Mouse (Mus musculus) limb, embryonic 10.5 days (tissue): ENCODE results near the gene Atp11a. TPM values are rescaled to one million over a fixed set of nuclear protein-coding genes. Genes with fewer than 3 reads are reported as not detected.
A peak's percentile ranks its signal among the peaks of the same experiment; 100 is the strongest.

ENCODE experiments used
- DNase-seq: peaks from one replicate; pipeline ENCODE4 v3.0.0-alpha.2; 2017; ENCODE audit warnings: low spot score
- H3K27ac ChIP-seq: fragments of 300-500 bp; sonication (generic); 2 replicates; pipeline ENCODE4 v1.5.1; 2016; ENCODE audit warnings: mild to moderate bottlenecking
- H3K27me3 ChIP-seq: fragments of 300-500 bp; sonication (generic); 2 replicates; pipeline ENCODE4 v1.6.1; 2016; ENCODE audit warnings: low read depth, mild to moderate bottlenecking; ENCODE audit not compliant: poor library complexity, severe bottlenecking
- H3K36me3 ChIP-seq: fragments of 300-500 bp; sonication (generic); 2 replicates; pipeline ENCODE4 v1.6.1; 2016; ENCODE audit warnings: mild to moderate bottlenecking, moderate library complexity
- H3K4me1 ChIP-seq: fragments of 300-500 bp; sonication (generic); 2 replicates; pipeline ENCODE4 v1.6.1; 2016
- H3K4me3 ChIP-seq: fragments of 300-500 bp; sonication (generic); 2 replicates; pipeline ENCODE4 v1.5.1; 2016; ENCODE audit warnings: mild to moderate bottlenecking, moderate library complexity
- H3K9me3 ChIP-seq: fragments of 300-500 bp; sonication (generic); replicated peaks from 2 replicates; pipeline ENCODE4 v1.6.1; 2016; ENCODE audit warnings: mild to moderate bottlenecking
- WGBS: fragments of 180-500 bp; shearing (Covaris S2); methylation state at CpG from one replicate; pipeline ENCODE4 v1.1.7; 2016; 5-methylcytosine and 5-hydroxymethylcytosine counted together
- polyA plus RNA-seq: library from polyadenylated mRNA; unstranded; fragments of >200 nt; fragmentation: Nextera tagmentation; extraction: Ambion mirVana; gene quantifications from 2 replicates; pipeline ENCODE4 v1.2.1, GENCODE M21; 2016

The Atp11a gene
- polyA plus RNA-seq, 1 experiment from 2014 or later, result 10.8 TPM

GRCm38 (mm10) chr8:12755312-12755711, 1.5 kb upstream of the Atp11a start:
- WGBS, result 68% methylated on average over 2 of the region's 2 CpGs
- Histone ChIP-seq H3K27me3 (peaks cover 25% of the 10 kb centered on the region), H3K4me3 (no peak overlapping the region), H3K9me3 (no peaks in the 10 kb centered on the region), H3K4me1 (peaks cover 26% of the 10 kb centered on the region), H3K36me3 (no peaks in the 10 kb centered on the region), H3K27ac (no peak overlapping the region)
- no peak for DNase-seq

- Histone ChIP-seq H3K4me1 (peaks cover 31% of the 10 kb centered on the region), H3K36me3 (no peaks in the 10 kb centered on the region), H3K27me3 (peaks cover 25% of the 10 kb centered on the region), H3K27ac (no peak overlapping the region), H3K4me3 (no peak overlapping the region), H3K9me3 (no peaks in the 10 kb centered on the region)
- DNase-seq, result no peak
- WGBS, result 77% methylated on average over 5 of the region's 5 CpGs
Measured at GRCm38 (mm10) chr8:12755826-12756225, 988 bp upstream of the Atp11a start.

GRCm38 (mm10) chr8:12757231-12757940, 572 bp downstream of the Atp11a start:
- no peaks in the 10 kb centered on the region for H3K9me3 ChIP-seq
- H3K4me1 ChIP-seq, result peaks cover 37% of the 10 kb centered on the region
- H3K36me3 ChIP-seq, result no peaks in the 10 kb centered on the region
- peak; percentile 63 for DNase-seq
- H3K4me3 ChIP-seq, result peak overlapping the region; percentile 77
- WGBS, result 3% methylated on average over 61 of the region's 61 CpGs
- peak overlapping the region; percentile 86 for H3K27ac ChIP-seq
- H3K27me3 ChIP-seq, result peaks cover 25% of the 10 kb centered on the region

- WGBS, result 89% methylated on average over 3 of the region's 3 CpGs
- H3K4me1 ChIP-seq, result peaks cover 33% of the 10 kb centered on the region
- no peak overlapping the region for H3K27ac ChIP-seq
- no peak for DNase-seq
- no peaks in the 10 kb centered on the region for H3K36me3 ChIP-seq
- no peak overlapping the region for H3K4me3 ChIP-seq
- H3K9me3 ChIP-seq, result no peaks in the 10 kb centered on the region
- H3K27me3 ChIP-seq, result peaks cover 19% of the 10 kb centered on the region
Measured at GRCm38 (mm10) chr8:12759963-12760362, 3.1 kb downstream of the Atp11a start.

GRCm38 (mm10) chr8:12761873-12762272, 5.1 kb downstream of the Atp11a start:
- H3K9me3 ChIP-seq, result no peaks in the 10 kb centered on the region
- 90% methylated on average over 3 of the region's 3 CpGs for WGBS
- DNase-seq, result no peak

GRCm38 (mm10) chr8:12763565-12764108, 6.8 kb downstream of the Atp11a start:
- H3K4me1 ChIP-seq, result peaks cover 18% of the 10 kb centered on the region
- 91% methylated on average over 4 of the region's 4 CpGs for WGBS

More at GRCm38 (mm10) chr8:12761873-12762272, 5.1 kb downstream of the Atp11a start:
- Histone ChIP-seq H3K27me3 (peaks cover 19% of the 10 kb centered on the region), H3K4me1 (peaks cover 27% of the 10 kb centered on the region), H3K36me3 (no peaks in the 10 kb centered on the region), H3K4me3 (no peak overlapping the region), H3K27ac (no peak overlapping the region)

GRCm38 (mm10) chr8:12764971-12765370, 8.2 kb downstream of the Atp11a start:
- H3K9me3 ChIP-seq, result no peaks in the 10 kb centered on the region
- DNase-seq, result no peak
- H3K4me1 ChIP-seq, result peaks cover 11% of the 10 kb centered on the region; the same call in 1 of the 2 replicates
- no peak overlapping the region for H3K4me3 ChIP-seq
- no peak overlapping the region for H3K27ac ChIP-seq
- no peaks in the 10 kb centered on the region for H3K36me3 ChIP-seq
- 88% methylated on average over 4 of the region's 4 CpGs for WGBS
- H3K27me3 ChIP-seq, result no peaks in the 10 kb centered on the region

More at GRCm38 (mm10) chr8:12763565-12764108, 6.8 kb downstream of the Atp11a start:
- DNase-seq, result no peak
- Histone ChIP-seq H3K27ac (no peak overlapping the region), H3K36me3 (no peaks in the 10 kb centered on the region), H3K27me3 (peaks cover 9% of the 10 kb centered on the region), H3K4me3 (no peak overlapping the region), H3K9me3 (no peaks in the 10 kb centered on the region)

- H3K27me3 ChIP-seq, result no peaks in the 10 kb centered on the region
- no peak for DNase-seq
- H3K27ac ChIP-seq, result no peak overlapping the region
- H3K4me3 ChIP-seq, result no peak overlapping the region
- H3K9me3 ChIP-seq, result no peaks in the 10 kb centered on the region
- H3K36me3 ChIP-seq, result no peaks in the 10 kb centered on the region
- WGBS, result 96% methylated on average over 3 of the region's 3 CpGs
- no peaks in the 10 kb centered on the region for H3K4me1 ChIP-seq
Measured at GRCm38 (mm10) chr8:12767176-12767575, 10.4 kb downstream of the Atp11a start.

- H3K4me1 ChIP-seq, result peaks cover 1% of the 10 kb centered on the region; the same call in 1 of the 2 replicates
- H3K36me3 ChIP-seq, result no peaks in the 10 kb centered on the region
- no peaks in the 10 kb centered on the region for H3K27me3 ChIP-seq
- H3K27ac ChIP-seq, result no peak overlapping the region
- H3K4me3 ChIP-seq, result no peak overlapping the region
- no peak for DNase-seq
- WGBS, result 84% methylated on average over 6 of the region's 6 CpGs
- H3K9me3 ChIP-seq, result no peaks in the 10 kb centered on the region
Measured at GRCm38 (mm10) chr8:12768747-12769146, 11.9 kb downstream of the Atp11a start.

GRCm38 (mm10) chr8:12769296-12769695, 12.5 kb downstream of the Atp11a start:
- 94% methylated on average over 7 of the region's 7 CpGs for WGBS
- Histone ChIP-seq H3K27ac (no peak overlapping the region), H3K4me3 (no peak overlapping the region), H3K36me3 (no peaks in the 10 kb centered on the region), H3K4me1 (peaks cover 7% of the 10 kb centered on the region; the same call in 1 of the 2 replicates), H3K9me3 (no peaks in the 10 kb centered on the region), H3K27me3 (no peaks in the 10 kb centered on the region)
- DNase-seq, result no peak

GRCm38 (mm10) chr8:12772319-12772718, 15.5 kb downstream of the Atp11a start:
- Histone ChIP-seq H3K36me3 (no peaks in the 10 kb centered on the region), H3K27ac (no peak overlapping the region), H3K4me1 (peaks cover 35% of the 10 kb centered on the region), H3K9me3 (no peaks in the 10 kb centered on the region), H3K4me3 (no peak overlapping the region), H3K27me3 (no peaks in the 10 kb centered on the region)
- DNase-seq, result no peak
- WGBS, result 89% methylated on average over 2 of the region's 2 CpGs

- Histone ChIP-seq H3K27me3 (no peaks in the 10 kb centered on the region), H3K9me3 (no peaks in the 10 kb centered on the region), H3K36me3 (no peaks in the 10 kb centered on the region), H3K27ac (no peak overlapping the region), H3K4me3 (no peak overlapping the region), H3K4me1 (peaks cover 37% of the 10 kb centered on the region)
- 80% methylated on average over 4 of the region's 4 CpGs for WGBS
- no peak for DNase-seq
Measured at GRCm38 (mm10) chr8:12773914-12774313, 17.1 kb downstream of the Atp11a start.

GRCm38 (mm10) chr8:12774872-12775298, 18.1 kb downstream of the Atp11a start:
- peaks cover 37% of the 10 kb centered on the region for H3K4me1 ChIP-seq
- no peaks in the 10 kb centered on the region for H3K27me3 ChIP-seq
- H3K27ac ChIP-seq, result no peak overlapping the region
- no peaks in the 10 kb centered on the region for H3K9me3 ChIP-seq
- H3K4me3 ChIP-seq, result no peak overlapping the region
- no peak for DNase-seq
- no peaks in the 10 kb centered on the region for H3K36me3 ChIP-seq
- WGBS, result 49% methylated on average over 4 of the region's 4 CpGs
